ENCODE assay signal across 8 mouse cellular contexts in genomic region chr1:86581692-86582450, GRCm38 (mm10). TPM values are rescaled to one million over a fixed set of nuclear protein-coding genes. Genes with fewer than 3 reads are reported as not detected.
DNase-seq lines count a peak whose midpoint lies in the region; ATAC-seq lines count a peak whose summit lies in the region.

No protein-coding gene starts in this region.

- peak overlapping the region; percentile 95 for H3K9ac ChIP-seq in liver, embryonic 16.5 days (ENCODE audit: low read depth, low read length)
- H3K9ac ChIP-seq in neural tube, embryonic 13.5 days: peak overlapping the region; percentile 85

- H3K27ac ChIP-seq in liver, embryonic 16.5 days (ENCODE audit: low read length): peak overlapping the region; percentile 79
- peak overlapping the region; percentile 75 for H3K27ac ChIP-seq in neural tube, embryonic 13.5 days (replicated peaks)

- H3K36me3 ChIP-seq in liver, embryonic 16.5 days (ENCODE audit: control insufficient read depth, insufficient read depth): no peaks in the 10 kb centered on the region
- 0 out of 2 replicates have a peak, but pooled peaks cover 3% of the 10 kb centered on the region for H3K36me3 ChIP-seq in neural tube, embryonic 13.5 days

- H3K4me3 ChIP-seq in liver, embryonic 16.5 days (ENCODE audit: low read depth, low read length): peak overlapping the region; percentile 89
- H3K4me3 ChIP-seq in neural tube, embryonic 13.5 days: peak overlapping the region; percentile 69

- H3K4me2 ChIP-seq in liver, embryonic 16.5 days (ENCODE audit: low read depth, low read length): peak overlapping the region; percentile 84
- H3K4me2 ChIP-seq in neural tube, embryonic 13.5 days: peak overlapping the region; percentile 71

- no peaks in the 10 kb centered on the region for H3K27me3 ChIP-seq in liver, embryonic 16.5 days (ENCODE audit: control insufficient read depth, insufficient read depth, low read depth, low read length)
- no peaks in the 10 kb centered on the region for H3K27me3 ChIP-seq in neural tube, embryonic 13.5 days

- DNase-seq in right cerebral cortex, postnatal 10 days (ENCODE audit: low spot score in 2 of 2): peak; percentile 47 to 64
- no peak for DNase-seq in right cerebral cortex, adult 2 months (ENCODE audit: low spot score in 2 of 2)
- DNase-seq in adrenal gland, postnatal 14 days: peak; percentile 37
- peak; percentile 39 for DNase-seq in induced T-regulatory cell, adult 2 months (ENCODE audit: low read depth)
- no peak for DNase-seq in MN1 (ENCODE audit: low spot score)

- peaks cover 17% of the 10 kb centered on the region for H3K4me1 ChIP-seq in liver, embryonic 16.5 days (ENCODE audit: control insufficient read depth, low read depth, low read length)
- peaks cover 14% of the 10 kb centered on the region for H3K4me1 ChIP-seq in neural tube, embryonic 13.5 days (replicated peaks)

- peak; percentile 48; the same call in 1 of the 2 replicates for ATAC-seq in erythroblast, adult 5-6 weeks (replicated peaks; ENCODE audit: low FRiP score, poor library complexity, severe bottlenecking)
- peak; percentile 61 for ATAC-seq in liver, embryonic 16.5 days (ENCODE audit: low read depth)
- peak; percentile 84 for ATAC-seq in neural tube, embryonic 13.5 days (ENCODE audit: low read depth)

- WGBS in liver, embryonic 16.5 days (ENCODE audit: insufficient replicate concordance): 2% methylated on average over 35 of the region's 38 CpGs
- 1% methylated on average over 37 of the region's 38 CpGs for WGBS in neural tube, embryonic 13.5 days

- H3K9me3 ChIP-seq in liver, embryonic 16.5 days (replicated peaks; ENCODE audit: control insufficient read depth, low read length): no peaks in the 10 kb centered on the region
- no peaks in the 10 kb centered on the region for H3K9me3 ChIP-seq in neural tube, embryonic 13.5 days

RNA-seq across cellular contexts. Expression of gene Pde6d, which starts 0.6 kb away (rescaled TPM):
- total RNA-seq in adrenal gland, postnatal 14 days (2021): 28.8 and 30.3 TPM in 2 replicates
- total RNA-seq in erythroblast, adult 5-6 weeks (2015; ENCODE audit: low replicate concordance): 6.9 and 20.5 TPM in 2 replicates
- total RNA-seq in erythroblast, adult 5-6 weeks (2017; ENCODE audit: low replicate concordance): 2.9 and 3.7 TPM in 2 replicates
- 20.2 and 21.7 TPM in 2 replicates for polyA plus RNA-seq in liver, embryonic 16.5 days (2015; fragmentation: Nextera tagmentation; extraction: Ambion mirVana)
- 97.0 and 103 TPM in 2 replicates for polyA plus RNA-seq in neural tube, embryonic 13.5 days (2015; fragmentation: Nextera tagmentation; extraction: Ambion mirVana)

RNA-seq across cellular contexts. Expression of gene Cops7b, which starts 0.8 kb away (rescaled TPM):
- total RNA-seq in adrenal gland, postnatal 14 days (2021): 13.7 and 13.8 TPM in 2 replicates
- 4.6 and 6.1 TPM in 2 replicates for total RNA-seq in erythroblast, adult 5-6 weeks (2015; ENCODE audit: low replicate concordance)
- total RNA-seq in erythroblast, adult 5-6 weeks (2017; ENCODE audit: low replicate concordance): 2.6 and 5.6 TPM in 2 replicates
- polyA plus RNA-seq in liver, embryonic 16.5 days (2015; fragmentation: Nextera tagmentation; extraction: Ambion mirVana): 11.6 and 11.8 TPM in 2 replicates
- 53.5 and 60.6 TPM in 2 replicates for polyA plus RNA-seq in neural tube, embryonic 13.5 days (2015; fragmentation: Nextera tagmentation; extraction: Ambion mirVana)

RNA-seq across cellular contexts. Expression of gene Ptma, which starts 55.3 kb away (rescaled TPM):
- 806 and 848 TPM in 2 replicates for total RNA-seq in adrenal gland, postnatal 14 days (2021)
- total RNA-seq in erythroblast, adult 5-6 weeks (2015; ENCODE audit: low replicate concordance): 1,027 and 1,158 TPM in 2 replicates
- total RNA-seq in erythroblast, adult 5-6 weeks (2017; ENCODE audit: low replicate concordance): 910 and 1,101 TPM in 2 replicates
- 500 and 746 TPM in 2 replicates for polyA plus RNA-seq in liver, embryonic 16.5 days (2015; fragmentation: Nextera tagmentation; extraction: Ambion mirVana)
- 2,347 and 2,536 TPM in 2 replicates for polyA plus RNA-seq in neural tube, embryonic 13.5 days (2015; fragmentation: Nextera tagmentation; extraction: Ambion mirVana)

Comparison
In these comparisons a context has a peak if more than half of its experiments do, and no peak if none do; other contexts are left out.
1. DNase-seq: peak in right cerebral cortex, postnatal 10 days (2 of 2), adrenal gland, postnatal 14 days (single experiment) and induced T-regulatory cell, adult 2 months (single experiment); none in right cerebral cortex, adult 2 months (0 of 2) and MN1 (single experiment).
2. Peak in every context shown above with its lines, with median percentiles within 50 percentile points of each other: ATAC-seq.